Mouse (Mus musculus) 3134 (cell line): ENCODE measurements around the gene Wdr13.
"Not testable (repeated sequence)": the region's sequence is repeated elsewhere in the genome, so short reads cannot be mapped to it uniquely, and the experiment has no call there.

Experiments
- DNase-seq: peaks from one replicate; pipeline ENCODE4 v3.0.0-alpha.2; 2011; ENCODE audit warnings: low spot score; ENCODE audit not compliant: insufficient read length; ENCODE audit errors: extremely low read depth

Wdr13 gene

DNA sequence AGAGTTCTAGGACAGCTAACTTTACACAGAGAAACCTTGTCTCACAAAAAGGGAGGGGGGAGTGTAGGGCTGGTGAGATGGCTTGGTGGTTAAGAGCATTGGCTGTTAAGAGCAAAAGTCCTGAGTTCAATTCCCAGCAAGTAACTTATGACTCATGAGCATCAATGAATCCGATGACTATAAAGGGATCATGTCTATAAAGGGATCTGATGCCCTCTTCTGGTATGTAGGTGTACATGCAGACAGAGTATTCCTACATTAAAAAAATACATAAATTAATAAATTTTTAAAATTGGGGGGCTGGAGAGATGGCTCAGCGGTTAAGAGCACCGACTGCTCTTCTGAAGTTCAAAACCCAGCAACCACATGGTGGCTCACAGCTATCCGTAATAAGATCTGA lies 17.4 kb downstream of the Wdr13 start:
- no peak for DNase-seq

DNA sequence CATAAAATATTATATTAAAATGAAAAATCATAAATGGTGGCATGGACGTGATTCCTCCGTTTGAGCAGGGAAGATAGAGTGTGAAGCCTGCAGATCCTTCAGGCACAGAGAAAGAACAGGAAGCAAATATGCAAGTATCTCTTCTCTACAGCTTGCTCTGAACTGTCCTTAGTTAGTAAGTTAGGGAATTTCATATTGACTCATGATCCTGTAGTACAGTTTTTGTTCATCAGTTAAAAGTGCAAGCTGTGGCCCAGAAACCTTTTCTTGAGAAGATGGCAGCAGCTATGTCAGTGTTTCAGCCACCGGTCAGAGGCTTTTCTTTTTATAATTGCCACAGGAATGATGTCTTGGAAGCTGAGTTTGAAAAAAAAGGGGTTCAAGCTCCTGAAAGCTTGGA lies 27.7 kb downstream of the Wdr13 start:
- DNase-seq, result no peak

DNA sequence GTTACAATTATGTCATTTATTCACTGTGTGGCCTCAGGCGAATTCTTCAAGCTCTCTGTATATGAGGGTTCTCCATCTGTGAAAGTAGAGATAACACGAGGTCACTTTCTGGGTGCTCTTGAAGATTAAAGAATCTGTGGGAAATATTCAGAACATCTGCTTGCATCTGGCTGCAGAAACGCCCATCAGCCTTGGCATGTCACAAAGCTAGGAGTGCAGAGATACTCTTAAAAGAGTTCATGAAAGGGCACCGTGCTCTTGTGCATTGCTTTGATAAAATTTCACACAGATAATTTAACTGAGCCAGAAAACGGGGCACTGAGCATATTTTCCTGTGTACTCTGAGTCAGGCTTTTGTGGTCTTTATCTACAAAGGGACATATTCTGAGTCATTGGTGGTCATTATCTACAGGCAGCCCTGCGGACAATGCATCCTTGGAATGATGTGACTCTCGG lies 30.5 kb downstream of the Wdr13 start:
- DNase-seq, result no peak

DNA sequence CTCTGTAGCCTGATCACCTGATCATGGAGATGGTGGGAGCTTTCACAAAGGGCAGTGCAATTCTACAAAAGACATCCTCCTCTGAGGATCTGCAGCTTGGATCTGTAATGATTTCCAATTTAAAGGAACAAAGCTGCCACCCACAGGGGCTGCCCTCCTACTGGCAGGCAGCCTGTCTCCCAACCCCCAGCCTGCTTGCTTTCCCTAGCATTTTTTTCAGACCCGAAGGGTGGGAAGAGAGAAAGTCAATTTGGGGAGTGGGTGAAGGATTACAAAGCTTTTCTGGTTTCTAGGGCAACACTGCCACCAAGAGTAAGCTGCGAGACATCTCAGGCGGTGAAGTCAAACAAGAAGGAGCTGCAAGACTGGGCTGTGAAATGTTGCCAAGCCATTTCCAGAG lies 31.7 kb downstream of the Wdr13 start:
- no peak for DNase-seq

DNA sequence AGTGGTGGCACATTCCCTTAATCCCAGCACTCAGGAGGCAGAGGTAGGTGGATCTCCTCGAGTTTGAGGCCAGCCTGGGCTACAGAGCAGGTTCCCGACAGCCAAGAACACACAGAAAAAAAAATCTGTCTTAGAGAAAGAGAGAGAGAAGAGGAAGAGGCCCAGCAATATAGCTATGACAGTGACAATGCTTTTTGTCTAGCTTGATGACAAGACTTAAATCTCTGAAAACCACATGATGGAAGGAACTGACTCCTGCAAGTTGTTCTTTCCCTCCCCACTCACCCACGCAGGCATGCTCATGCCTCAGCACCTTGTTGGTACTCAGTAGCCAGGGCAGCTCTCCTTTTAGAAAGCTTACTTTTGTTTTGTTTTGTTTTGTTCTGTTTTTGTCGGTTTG lies 33.3 kb downstream of the Wdr13 start:
- DNase-seq, result no peak

DNA sequence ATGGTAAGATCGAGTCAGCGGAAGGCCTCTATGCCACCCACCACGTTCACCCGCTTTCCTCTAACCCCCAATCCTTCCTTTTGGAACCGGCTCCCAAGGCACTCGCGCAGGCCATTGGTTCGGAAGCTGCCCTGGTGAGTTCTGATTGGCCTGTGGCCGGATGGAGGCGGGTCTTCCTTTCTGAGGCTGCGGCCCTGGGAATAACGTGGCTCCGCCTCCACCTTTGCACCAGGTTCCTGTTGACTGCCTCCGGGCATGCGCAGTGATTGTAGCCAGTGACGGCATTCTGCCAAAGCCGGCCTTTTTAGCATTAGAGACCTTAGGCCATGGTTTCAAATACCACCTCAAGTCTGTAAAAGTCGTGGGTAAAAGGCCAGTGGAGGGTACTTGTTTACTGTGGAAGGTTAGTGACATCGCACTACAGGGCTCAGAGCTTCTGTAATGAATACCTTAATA lies 35.9 kb downstream of the Wdr13 start:
- peak; percentile 91 for DNase-seq

DNA sequence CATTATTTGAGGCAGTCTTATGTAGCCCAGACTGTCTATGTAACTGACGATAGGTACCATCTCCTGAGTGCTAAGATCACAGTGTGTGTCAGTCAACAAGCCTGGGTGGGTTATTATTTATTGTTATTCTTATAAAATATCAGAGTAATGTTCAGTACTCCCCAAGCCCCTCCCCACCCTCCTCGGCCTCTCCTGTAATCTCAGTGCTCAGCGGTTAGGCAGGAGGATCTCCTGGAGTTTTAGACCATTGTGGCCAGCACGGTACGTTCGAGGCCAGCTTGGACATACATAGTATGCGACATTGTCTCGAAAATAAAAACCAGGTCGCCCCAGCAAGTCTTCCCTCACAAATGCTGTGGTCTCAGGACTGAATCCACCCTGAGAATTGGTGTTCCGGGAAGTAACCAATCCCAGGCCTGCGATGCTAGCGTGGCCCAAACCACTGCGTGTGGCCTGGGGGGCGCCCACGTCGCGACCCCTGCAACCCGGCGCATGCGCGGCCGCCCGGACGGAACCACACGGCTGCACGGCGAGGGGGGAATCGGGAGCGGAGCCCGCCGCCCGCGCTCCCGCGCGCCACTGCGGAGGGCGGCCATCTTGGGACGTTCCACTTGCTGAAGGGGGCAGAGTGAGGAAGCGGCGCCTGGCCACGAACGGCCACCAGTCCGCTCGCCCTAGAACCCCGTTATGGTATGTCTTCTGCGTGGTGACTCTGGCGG lies 36.5 kb downstream of the Wdr13 start:
- not testable (repeated sequence) for DNase-seq

DNA sequence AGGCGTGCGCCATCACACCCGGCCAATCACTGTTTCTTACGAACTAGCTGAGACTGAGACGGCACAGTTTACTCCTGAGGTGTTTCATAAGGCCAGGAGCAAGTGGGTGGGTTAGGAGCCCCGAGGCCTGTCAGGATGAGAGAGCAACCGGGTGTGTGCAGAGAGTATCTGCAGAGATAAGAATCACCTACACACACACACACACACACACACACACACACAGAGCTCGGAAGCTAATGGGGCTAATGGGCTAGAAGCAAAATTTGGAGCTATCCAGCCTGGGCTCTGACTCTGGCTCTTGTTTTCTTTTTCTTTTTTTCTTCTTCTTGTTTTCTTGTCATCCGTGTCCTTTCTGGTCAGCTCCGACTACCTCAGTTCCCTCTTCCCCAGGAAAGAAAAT lies 37.1 kb downstream of the Wdr13 start:
- DNase-seq, result no peak

DNA sequence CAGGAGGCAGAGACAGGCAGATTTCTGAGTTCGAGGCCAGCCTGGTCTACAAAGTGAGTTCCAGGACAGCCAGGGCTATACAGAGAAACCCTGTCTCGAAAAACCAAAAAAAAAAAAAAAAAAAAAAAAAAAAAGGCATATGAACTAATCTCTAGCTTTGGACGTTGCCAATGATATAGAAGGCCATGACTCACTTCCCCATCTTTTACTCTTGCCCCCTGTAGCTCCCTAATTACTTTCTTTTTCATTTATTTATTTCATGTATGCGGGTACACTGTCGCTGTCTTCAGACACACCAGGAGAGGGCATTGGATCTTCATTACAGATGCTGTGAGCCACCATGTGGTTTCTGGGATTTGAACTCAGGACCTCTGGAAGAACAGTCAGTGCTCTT lies 41.7 kb downstream of the Wdr13 start:
- not testable (repeated sequence) for DNase-seq

DNA sequence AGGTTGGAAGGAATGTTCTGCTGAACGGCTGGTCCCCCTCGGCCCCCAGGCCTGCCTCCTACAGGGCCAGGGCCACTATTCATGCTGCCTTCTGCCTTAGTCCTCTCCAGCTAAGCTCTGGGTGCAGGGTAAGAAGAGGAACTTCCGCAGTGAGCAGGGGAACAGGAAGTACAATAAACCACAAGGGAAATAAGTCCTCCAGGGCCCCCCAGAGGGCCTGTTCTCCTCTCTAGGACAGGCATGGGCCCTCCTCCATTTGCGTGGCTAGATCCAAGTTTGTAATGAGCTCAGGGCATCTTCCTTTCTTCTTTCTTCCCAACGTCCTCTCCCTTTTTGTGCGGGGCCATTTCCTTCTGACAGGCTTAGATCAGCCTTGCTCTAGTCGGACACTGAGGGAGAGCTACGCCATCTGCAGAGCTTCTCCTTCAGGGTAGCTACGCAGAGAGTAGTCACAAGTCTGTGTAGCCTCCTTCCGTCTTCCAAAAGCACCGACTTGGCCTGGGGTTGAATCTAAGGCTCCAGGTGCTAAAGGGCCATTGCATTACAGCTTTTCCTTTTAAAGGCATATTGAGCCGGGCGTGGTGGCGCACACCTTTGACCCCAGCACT lies 42.2 kb downstream of the Wdr13 start, which contains the start of gene Was:
Gene Was (minus strand): TSS at position 153 of the 608 bp plus-strand sequence.
- no peak for DNase-seq

DNA sequence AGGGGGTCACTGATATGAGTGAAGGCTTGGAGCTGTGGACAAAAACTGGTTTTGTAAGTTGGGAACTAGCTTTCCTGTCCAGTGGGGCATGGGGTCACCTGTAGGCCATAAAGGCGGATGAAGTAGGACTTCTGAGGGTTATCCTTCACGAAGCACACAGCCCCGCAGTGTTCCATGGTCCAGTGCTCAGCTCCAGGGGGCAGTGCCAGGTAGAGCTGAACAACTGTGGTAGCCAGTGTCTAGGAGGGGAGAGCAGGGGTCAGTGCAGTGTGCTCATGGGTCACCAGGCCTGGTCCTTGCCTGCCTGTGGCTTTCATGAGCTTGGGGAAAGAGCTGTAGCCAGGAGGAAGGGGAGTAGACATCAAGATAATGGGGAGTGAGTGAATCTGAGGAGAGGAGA lies 42.9 kb downstream of the Wdr13 start:
- DNase-seq, result no peak

DNA sequence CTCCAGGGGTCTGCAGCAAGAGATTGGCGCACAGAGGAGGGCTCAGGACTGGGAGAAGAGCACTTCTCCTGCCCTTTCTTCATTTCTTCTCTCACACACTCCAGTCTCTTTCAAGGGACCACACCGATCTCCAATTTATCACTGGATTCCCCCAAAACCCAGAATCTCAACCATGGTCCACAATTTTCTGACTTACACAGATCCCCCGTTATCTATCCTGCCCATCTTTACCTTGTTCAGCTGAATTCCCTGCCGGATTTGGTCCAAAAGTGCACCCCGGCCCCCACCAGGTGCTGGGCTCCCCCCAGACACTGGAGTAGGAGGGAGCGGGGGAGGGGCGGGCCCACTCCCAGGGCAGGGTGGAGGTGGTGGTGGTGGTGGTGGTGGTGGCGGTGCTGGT lies 47.1 kb downstream of the Wdr13 start:
- no peak for DNase-seq

DNA sequence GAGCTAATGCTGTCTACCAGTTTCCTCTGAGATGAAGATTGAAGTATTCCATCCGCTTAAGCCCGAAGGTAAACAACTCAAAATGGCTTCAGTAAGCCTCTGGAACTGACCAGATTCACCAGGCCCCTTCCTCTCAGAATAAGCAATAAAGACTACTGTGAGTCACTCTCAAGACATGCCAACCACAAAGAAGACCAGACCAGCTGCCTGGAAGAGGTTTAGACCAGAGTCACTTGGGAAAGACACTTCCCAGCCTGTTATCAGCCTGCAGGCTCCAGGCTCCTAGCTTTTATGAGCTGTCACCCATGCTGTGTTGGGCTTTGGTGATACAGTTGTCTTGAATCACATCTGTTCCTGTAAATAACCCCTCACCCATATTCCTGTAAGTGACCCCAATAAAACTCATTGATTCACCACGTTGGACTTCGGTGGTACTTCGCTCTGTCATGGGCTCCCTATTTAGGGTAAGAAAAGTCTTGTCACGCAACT lies 47.9 kb downstream of the Wdr13 start:
- DNase-seq, result peak; percentile 28

DNA sequence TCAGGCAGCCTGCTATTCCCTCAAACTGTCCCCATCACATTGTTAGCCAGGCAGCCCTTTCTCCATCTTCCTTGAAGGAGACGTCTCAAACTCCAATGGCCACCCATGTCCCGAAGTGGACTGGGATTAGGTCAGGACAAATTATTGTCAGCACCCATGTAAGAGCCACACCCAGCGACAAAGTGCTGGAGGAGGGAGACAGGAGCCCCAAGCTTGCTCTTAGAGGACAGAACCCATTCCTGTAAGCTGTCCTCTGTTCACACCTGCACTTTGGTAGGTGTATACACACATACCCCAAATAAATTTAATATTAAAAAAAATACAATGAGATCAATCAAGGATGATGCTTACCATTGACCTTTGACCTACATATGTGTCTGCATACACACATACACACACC lies 57.6 kb downstream of the Wdr13 start:
- no peak for DNase-seq

DNA sequence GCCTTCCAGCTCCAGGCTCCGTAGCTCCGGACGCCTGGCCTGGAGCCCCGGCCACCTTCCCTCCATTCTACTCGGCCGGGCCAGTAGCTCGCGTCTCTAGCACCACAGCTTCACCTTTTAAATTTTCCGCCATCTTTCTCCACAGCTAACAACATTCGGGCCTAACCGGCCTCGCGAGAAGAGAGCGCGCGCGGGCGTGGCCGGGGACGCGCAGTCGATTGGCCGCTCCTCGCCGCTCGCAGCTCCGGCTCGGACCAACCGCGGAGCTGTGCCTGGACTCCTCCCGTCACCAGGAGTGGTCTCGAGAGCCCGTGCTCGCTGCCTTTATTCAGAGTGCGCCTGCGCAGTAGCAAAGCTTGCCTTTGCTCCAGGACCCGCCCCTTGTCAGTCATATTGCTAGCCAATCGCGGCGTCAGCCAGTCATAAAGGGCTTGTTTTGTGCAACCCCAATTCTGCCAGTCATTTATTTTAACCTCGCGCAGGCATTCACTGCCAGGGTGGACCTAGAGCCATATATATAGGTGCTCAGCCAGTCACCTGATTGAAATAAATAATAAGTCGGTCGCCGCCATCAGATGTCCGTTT lies 58.2 kb downstream of the Wdr13 start, which contains the start of gene Suv39h1:
Gene Suv39h1 (minus strand): TSS at position 331 of the 585 bp plus-strand sequence.
- DNase-seq, result peak; percentile 97

DNA sequence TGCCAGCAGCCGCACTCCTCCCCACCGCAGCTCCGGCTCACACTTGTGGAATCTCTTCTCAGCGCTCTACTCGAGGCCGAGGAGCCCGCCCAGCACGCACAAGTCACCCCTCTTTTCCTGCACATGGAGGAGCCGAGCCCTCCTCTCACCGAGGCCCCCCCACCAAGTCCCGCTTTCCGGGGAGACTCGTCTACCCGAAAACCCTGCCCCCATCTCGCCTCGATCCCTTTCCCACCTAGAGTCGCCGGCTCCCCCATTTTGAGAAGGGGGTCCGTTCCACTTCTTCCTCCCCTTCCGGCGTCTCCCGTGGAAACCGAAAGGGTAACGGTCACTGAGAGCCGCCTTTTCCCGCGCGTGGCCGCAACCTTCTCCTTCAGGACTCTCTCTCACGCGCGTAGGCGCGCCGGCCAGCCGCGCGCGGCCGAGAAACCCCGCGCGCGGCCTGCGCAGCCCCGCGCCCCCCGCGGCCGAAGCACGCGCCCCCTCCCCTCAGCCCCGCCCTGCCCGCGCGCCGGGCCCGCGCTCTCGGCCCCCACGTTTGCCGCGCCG lies 58.7 kb downstream of the Wdr13 start:
- DNase-seq, result peak; percentile 66
